Mouse (Mus musculus) forebrain, embryonic 10.5 days (tissue): ENCODE data around the gene Rgma. TPM values are rescaled to one million over a fixed set of nuclear protein-coding genes. Genes with fewer than 3 reads are reported as not detected.

Source experiments
- DNase-seq: peaks from one replicate; pipeline ENCODE4 v3.0.0-alpha.2; 2017; ENCODE audit warnings: low spot score; ENCODE audit errors: extremely low spot score
- H3K27ac ChIP-seq: fragments of 300-500 bp; sonication (generic); 2 replicates; pipeline ENCODE4 v1.5.1; 2016; ENCODE audit warnings: mild to moderate bottlenecking
- H3K27me3 ChIP-seq: fragments of 300-500 bp; sonication (generic); 2 replicates; pipeline ENCODE4 v1.6.1; 2016; ENCODE audit warnings: mild to moderate bottlenecking; ENCODE audit not compliant: poor library complexity, severe bottlenecking
- H3K36me3 ChIP-seq: fragments of 300-500 bp; sonication (generic); replicated peaks from 2 replicates; pipeline ENCODE4 v1.6.1; 2016; ENCODE audit warnings: mild to moderate bottlenecking, moderate library complexity
- H3K4me1 ChIP-seq: fragments of 300-500 bp; sonication (generic); 2 replicates; pipeline ENCODE4 v1.6.1; 2016
- H3K4me3 ChIP-seq: fragments of 300-500 bp; sonication (generic); 2 replicates; pipeline ENCODE4 v1.5.1; 2016; ENCODE audit warnings: mild to moderate bottlenecking, moderate library complexity
- H3K9me3 ChIP-seq: fragments of 300-500 bp; sonication (generic); 2 replicates; pipeline ENCODE4 v1.6.1; 2016; ENCODE audit warnings: mild to moderate bottlenecking, moderate library complexity
- WGBS: fragments of 180-500 bp; shearing (Covaris S2); methylation state at CpG from one replicate; pipeline ENCODE4 v1.1.7; 2016; 5-methylcytosine and 5-hydroxymethylcytosine counted together
- polyA plus RNA-seq: library from polyadenylated mRNA; unstranded; fragments of >200 nt; fragmentation: Nextera tagmentation; extraction: Ambion mirVana; gene quantifications from 2 replicates; pipeline ENCODE4 v1.2.1, GENCODE M21; 2016

The Rgma gene
- polyA plus RNA-seq, 1 experiment from 2014 or later, result 26.8 TPM

- H3K36me3 ChIP-seq, result peaks cover 56% of the 10 kb centered on the region
- peak; percentile 33 for DNase-seq
- H3K9me3 ChIP-seq, result no peaks in the 10 kb centered on the region
- 0 out of 2 replicates have a peak, but pooled peaks cover 7% of the 10 kb centered on the region for H3K27me3 ChIP-seq
- H3K4me1 ChIP-seq, result peaks cover 85% of the 10 kb centered on the region
- WGBS, result 51% methylated on average over 9 of the region's 9 CpGs
- H3K4me3 ChIP-seq, result peak overlapping the region; percentile 94
- peak overlapping the region; percentile 98 for H3K27ac ChIP-seq
These were observed 18.2 kb downstream of the Rgma start for GRCm38 (mm10) chr7:73393307-73394012.

- Histone ChIP-seq H3K4me3 (peak overlapping the region; percentile 94), H3K36me3 (peaks cover 51% of the 10 kb centered on the region), H3K4me1 (peaks cover 86% of the 10 kb centered on the region), H3K27ac (peak overlapping the region; percentile 98), H3K27me3 (0 out of 2 replicates have a peak, but pooled peaks cover 7% of the 10 kb centered on the region), H3K9me3 (no peaks in the 10 kb centered on the region)
- 62% methylated on average over 4 of the region's 4 CpGs for WGBS
- DNase-seq, result no peak
These were observed 18.7 kb downstream of the Rgma start for GRCm38 (mm10) chr7:73394013-73394409.

GRCm38 (mm10) chr7:73398319-73398718, 23.0 kb downstream of the Rgma start:
- H3K36me3 ChIP-seq, result peaks cover 60% of the 10 kb centered on the region

GRCm38 (mm10) chr7:73398806-73399442, 23.6 kb downstream of the Rgma start:
- Histone ChIP-seq H3K27ac (peak overlapping the region; percentile 84), H3K4me3 (peak overlapping the region; percentile 48), H3K36me3 (peaks cover 60% of the 10 kb centered on the region), H3K27me3 (0 out of 2 replicates have a peak, but pooled peaks cover 4% of the 10 kb centered on the region), H3K9me3 (no peaks in the 10 kb centered on the region), H3K4me1 (peaks cover 99% of the 10 kb centered on the region)
- no peak for DNase-seq
- WGBS, result 4% methylated on average over 19 of the region's 19 CpGs

More at GRCm38 (mm10) chr7:73398319-73398718, 23.0 kb downstream of the Rgma start:
- H3K4me3 ChIP-seq, result peak overlapping the region; percentile 48
- DNase-seq, result peak; percentile 60
- peaks cover 99% of the 10 kb centered on the region for H3K4me1 ChIP-seq
- 2% methylated on average over 11 of the region's 11 CpGs for WGBS
- H3K9me3 ChIP-seq, result no peaks in the 10 kb centered on the region
- 0 out of 2 replicates have a peak, but pooled peaks cover 4% of the 10 kb centered on the region for H3K27me3 ChIP-seq
- H3K27ac ChIP-seq, result peak overlapping the region; percentile 84

- Histone ChIP-seq H3K9me3 (no peaks in the 10 kb centered on the region; the same call in 1 of the 2 replicates), H3K27ac (peak overlapping the region; percentile 84), H3K36me3 (peaks cover 60% of the 10 kb centered on the region), H3K4me3 (peak overlapping the region; percentile 48), H3K27me3 (0 out of 2 replicates have a peak, but pooled peaks cover 4% of the 10 kb centered on the region), H3K4me1 (peaks cover 97% of the 10 kb centered on the region)
- WGBS, result under 1% methylated on average over 19 of the region's 19 CpGs
- peak; percentile 85 for DNase-seq
These were observed 24.3 kb downstream of the Rgma start for GRCm38 (mm10) chr7:73399501-73400044.

- 8% methylated on average over 20 of the region's 20 CpGs for WGBS
- Histone ChIP-seq H3K9me3 (peaks cover 6% of the 10 kb centered on the region; the same call in 1 of the 2 replicates), H3K36me3 (peaks cover 60% of the 10 kb centered on the region), H3K27ac (peak overlapping the region; percentile 84), H3K27me3 (0 out of 2 replicates have a peak, but pooled peaks cover 4% of the 10 kb centered on the region), H3K4me3 (peak overlapping the region; percentile 48), H3K4me1 (peaks cover 89% of the 10 kb centered on the region)
- peak; percentile 78 for DNase-seq
These were observed 25.0 kb downstream of the Rgma start for GRCm38 (mm10) chr7:73400051-73400916.

- Histone ChIP-seq H3K27ac (0 out of 2 replicates have a peak overlapping the region, but pooled peaks have one; percentile 69), H3K4me1 (peaks cover 71% of the 10 kb centered on the region), H3K9me3 (peaks cover 21% of the 10 kb centered on the region; the same call in 1 of the 2 replicates), H3K27me3 (0 out of 2 replicates have a peak, but pooled peaks cover 4% of the 10 kb centered on the region), H3K36me3 (peaks cover 63% of the 10 kb centered on the region), H3K4me3 (no peak overlapping the region)
- 59% methylated on average over 2 of the region's 2 CpGs for WGBS
- no peak for DNase-seq
These were observed 26.8 kb downstream of the Rgma start for GRCm38 (mm10) chr7:73402106-73402505.

- no peak for DNase-seq
- peaks cover 63% of the 10 kb centered on the region for H3K36me3 ChIP-seq
- WGBS, result 76% methylated on average over 1 of the region's 1 CpGs
- no peak overlapping the region for H3K4me3 ChIP-seq
- H3K4me1 ChIP-seq, result peaks cover 66% of the 10 kb centered on the region
- peak overlapping the region; percentile 58; the same call in 1 of the 2 replicates for H3K27ac ChIP-seq
- H3K9me3 ChIP-seq, result peaks cover 21% of the 10 kb centered on the region; the same call in 1 of the 2 replicates
- 0 out of 2 replicates have a peak, but pooled peaks cover 4% of the 10 kb centered on the region for H3K27me3 ChIP-seq
These were observed 27.4 kb downstream of the Rgma start for GRCm38 (mm10) chr7:73402671-73403070.

GRCm38 (mm10) chr7:73403538-73403937, 28.2 kb downstream of the Rgma start:
- Histone ChIP-seq H3K27ac (peak overlapping the region; percentile 58), H3K4me3 (no peak overlapping the region), H3K27me3 (0 out of 2 replicates have a peak, but pooled peaks cover 4% of the 10 kb centered on the region), H3K36me3 (peaks cover 65% of the 10 kb centered on the region), H3K9me3 (peaks cover 21% of the 10 kb centered on the region; the same call in 1 of the 2 replicates), H3K4me1 (peaks cover 57% of the 10 kb centered on the region)
- WGBS, result 39% methylated on average over 3 of the region's 3 CpGs
- DNase-seq, result no peak

- Histone ChIP-seq H3K4me3 (no peak overlapping the region), H3K36me3 (peaks cover 85% of the 10 kb centered on the region), H3K27ac (no peak overlapping the region), H3K4me1 (peaks cover 37% of the 10 kb centered on the region), H3K9me3 (peaks cover 21% of the 10 kb centered on the region; the same call in 1 of the 2 replicates), H3K27me3 (0 out of 2 replicates have a peak, but pooled peaks cover 4% of the 10 kb centered on the region)
- DNase-seq, result no peak
- WGBS, result 94% methylated on average over 11 of the region's 11 CpGs
These were observed 30.2 kb downstream of the Rgma start for GRCm38 (mm10) chr7:73405550-73405949.

- 80% methylated on average over 7 of the region's 7 CpGs for WGBS
- H3K27ac ChIP-seq, result no peak overlapping the region
- DNase-seq, result no peak
- peaks cover 25% of the 10 kb centered on the region for H3K4me1 ChIP-seq
- no peak overlapping the region for H3K4me3 ChIP-seq
- H3K9me3 ChIP-seq, result peaks cover 3% of the 10 kb centered on the region; the same call in 1 of the 2 replicates
- peaks cover 100% of the 10 kb centered on the region for H3K36me3 ChIP-seq
- H3K27me3 ChIP-seq, result no peaks in the 10 kb centered on the region
These were observed 36.2 kb downstream of the Rgma start for GRCm38 (mm10) chr7:73411523-73411922.
